Comparison of ENCODE assay signal across 27 mouse cellular contexts in the genomic region with DNA sequence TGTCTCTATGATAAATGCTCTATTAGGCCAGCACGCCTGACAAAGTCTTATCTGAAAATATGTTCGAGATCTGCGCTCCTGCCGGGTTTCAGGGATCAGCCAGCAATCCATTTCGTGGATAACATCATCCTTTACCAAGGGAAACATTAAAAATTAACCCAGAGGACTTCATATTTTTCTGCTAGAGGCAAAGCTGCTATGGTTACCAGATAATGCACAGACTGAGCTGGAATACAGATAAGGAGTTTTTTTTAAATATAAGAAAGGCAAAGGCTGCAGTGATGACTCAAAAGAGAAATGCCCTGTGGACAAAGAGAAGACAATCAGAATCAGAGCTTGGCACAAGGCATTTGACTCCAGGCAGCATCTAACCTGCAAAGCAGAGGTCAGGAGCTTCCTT.
DNase-seq lines count a peak whose midpoint lies in the region; ATAC-seq and TF ChIP-seq lines count a peak whose summit lies in the region.
"Had no signal": no experiment of that assay in that cellular context is flagged by ENCODE, and none has a peak within 500 bp of the region (broad histone marks: within the 10 kb centered on the region; RNA-seq: fewer than 3 reads in every experiment).

No protein-coding gene starts in this region.

- H3K9ac ChIP-seq in hindbrain, postnatal 0 days (replicated peaks; ENCODE audit: low read length) = no peak overlapping the region
- H3K9ac ChIP-seq in hindbrain, embryonic 11.5 days (ENCODE audit: low read depth, low read length) = no peak overlapping the region
- H3K9ac ChIP-seq in intestine, embryonic 15.5 days = no peak overlapping the region
- H3K9ac ChIP-seq in midbrain, postnatal 0 days (replicated peaks; ENCODE audit: low read length, poor library complexity, severe bottlenecking) = no peak overlapping the region
- H3K9ac ChIP-seq: liver, embryonic 14.5 days; midbrain, embryonic 12.5 days; neural tube, embryonic 13.5 days had no signal

- no peaks in the 10 kb centered on the region for H3K4me1 ChIP-seq in hindbrain, postnatal 0 days (ENCODE audit: insufficient read depth, low read length)
- H3K4me1 ChIP-seq in hindbrain, embryonic 11.5 days (replicated peaks; ENCODE audit: control insufficient read depth, insufficient read depth, low read length) = no peaks in the 10 kb centered on the region
- H3K4me1 ChIP-seq in intestine, embryonic 15.5 days (replicated peaks) = no peaks in the 10 kb centered on the region
- peaks cover 3% of the 10 kb centered on the region; the same call in 1 of the 2 replicates for H3K4me1 ChIP-seq in midbrain, postnatal 0 days (ENCODE audit: insufficient read depth, low read length)
- H3K4me1 ChIP-seq: midbrain, embryonic 12.5 days; neural tube, embryonic 13.5 days had no signal

- H3K9me3 ChIP-seq in hindbrain, postnatal 0 days (ENCODE audit: low read length) = no peaks in the 10 kb centered on the region
- H3K9me3 ChIP-seq in hindbrain, embryonic 11.5 days (ENCODE audit: control insufficient read depth, low read length) = no peaks in the 10 kb centered on the region
- H3K9me3 ChIP-seq in intestine, embryonic 15.5 days = no peaks in the 10 kb centered on the region
- no peaks in the 10 kb centered on the region for H3K9me3 ChIP-seq in midbrain, postnatal 0 days (ENCODE audit: low read length)
- H3K9me3 ChIP-seq: midbrain, embryonic 12.5 days; neural tube, embryonic 13.5 days had no signal

- WGBS in hindbrain, postnatal 0 days = 72% methylated on average over 5 of the region's 5 CpGs
- 80% methylated on average over 5 of the region's 5 CpGs for WGBS in hindbrain, embryonic 11.5 days
- WGBS in intestine, embryonic 15.5 days = 40% methylated on average over 5 of the region's 5 CpGs
- WGBS in midbrain, postnatal 0 days = 36% methylated on average over 5 of the region's 5 CpGs

- no peaks in the 10 kb centered on the region for H3K36me3 ChIP-seq in hindbrain, postnatal 0 days (ENCODE audit: insufficient read depth, low read length)
- H3K36me3 ChIP-seq in hindbrain, embryonic 11.5 days (ENCODE audit: control insufficient read depth, insufficient read depth, low read length) = no peaks in the 10 kb centered on the region
- no peaks in the 10 kb centered on the region for H3K36me3 ChIP-seq in intestine, embryonic 15.5 days
- no peaks in the 10 kb centered on the region for H3K36me3 ChIP-seq in midbrain, postnatal 0 days (ENCODE audit: insufficient read depth, low read length)
- H3K36me3 ChIP-seq: midbrain, embryonic 12.5 days; neural tube, embryonic 13.5 days had no signal

- no peak overlapping the region for H3K27ac ChIP-seq in hindbrain, postnatal 0 days
- no peak overlapping the region for H3K27ac ChIP-seq in hindbrain, embryonic 11.5 days (ENCODE audit: low read depth, low read length)
- H3K27ac ChIP-seq in intestine, embryonic 15.5 days = no peak overlapping the region; the same call in 1 of the 2 replicates
- H3K27ac ChIP-seq in midbrain, postnatal 0 days (ENCODE audit: low read depth, low read length) = peak overlapping the region; percentile 34; the same call in 1 of the 2 replicates
- H3K27ac ChIP-seq: liver, embryonic 14.5 days; midbrain, embryonic 12.5 days; neural tube, embryonic 13.5 days had no signal

- TF ChIP-seq POLR2A in brain, embryonic 14.5 days (IDR thresholded peaks at IDR 0.05; ENCODE audit: borderline replicate concordance, extremely low read depth, insufficient read depth, insufficient read length, poor library complexity, severe bottlenecking) = no peak

- no peaks in the 10 kb centered on the region for H3K27me3 ChIP-seq in hindbrain, postnatal 0 days (ENCODE audit: insufficient read depth, low read length)
- H3K27me3 ChIP-seq in hindbrain, embryonic 11.5 days (ENCODE audit: control insufficient read depth, insufficient read depth, low read length) = no peaks in the 10 kb centered on the region
- no peaks in the 10 kb centered on the region for H3K27me3 ChIP-seq in intestine, embryonic 15.5 days (replicated peaks)
- H3K27me3 ChIP-seq in midbrain, postnatal 0 days (ENCODE audit: insufficient read depth, low read length) = no peaks in the 10 kb centered on the region
- H3K27me3 ChIP-seq: midbrain, embryonic 12.5 days; neural tube, embryonic 13.5 days had no signal

- ATAC-seq in hindbrain, postnatal 0 days = no peak
- no peak for ATAC-seq in hindbrain, embryonic 11.5 days (ENCODE audit: low FRiP score)
- peak; percentile 90 for ATAC-seq in intestine, embryonic 15.5 days
- ATAC-seq in midbrain, postnatal 0 days (ENCODE audit: low FRiP score) = no peak
- no peak for ATAC-seq in granulocyte monocyte progenitor cell, adult 5-6 weeks (replicated peaks; ENCODE audit: poor library complexity, severe bottlenecking)
- ATAC-seq: CD4-positive, CD25-positive, alpha-beta regulatory T cell, adult 4 months; forebrain, embryonic 16.5 days; inflammation-experienced regulatory T-cells, adult 6 months had no signal

- peak; percentile 27 for DNase-seq in hindbrain, postnatal 0 days (ENCODE audit: low spot score)
- no peak for DNase-seq in hindbrain, embryonic 11.5 days (ENCODE audit: low spot score)
- DNase-seq in brain, embryonic 14.5 days (ENCODE audit: low read depth) = peak; percentile 37
- DNase-seq in midbrain, postnatal 0 days (ENCODE audit: low spot score) = no peak
- no peak for DNase-seq in gastrocnemius, adult 18-20 months (ENCODE audit: low spot score)
- DNase-seq: adrenal gland, postnatal 14 days; cerebellum, adult 11-12 months; cerebellum, adult 9-11 months; heart, postnatal 14 days; kidney, adult 9 months; kidney, postnatal 10 days; liver; lung, adult 2 months; lung, postnatal 14 days; right cerebral cortex, postnatal 14 days; thymus, adult 18-20 months; thymus, postnatal 25 days had no signal

- H3K4me2 ChIP-seq in hindbrain, postnatal 0 days (ENCODE audit: low read depth, low read length) = no peak overlapping the region
- H3K4me2 ChIP-seq in hindbrain, embryonic 11.5 days (replicated peaks; ENCODE audit: low read depth, low read length) = no peak overlapping the region
- H3K4me2 ChIP-seq in intestine, embryonic 15.5 days (replicated peaks) = no peak overlapping the region
- H3K4me2 ChIP-seq in midbrain, postnatal 0 days (ENCODE audit: low read depth, low read length, poor library complexity, severe bottlenecking) = no peak overlapping the region
- H3K4me2 ChIP-seq: midbrain, embryonic 12.5 days; neural tube, embryonic 13.5 days had no signal

- no peak overlapping the region for H3K4me3 ChIP-seq in hindbrain, postnatal 0 days (ENCODE audit: low read length)
- H3K4me3 ChIP-seq in hindbrain, embryonic 11.5 days (ENCODE audit: low read depth, low read length) = no peak overlapping the region
- no peak overlapping the region for H3K4me3 ChIP-seq in intestine, embryonic 15.5 days (replicated peaks)
- no peak overlapping the region for H3K4me3 ChIP-seq in midbrain, postnatal 0 days (ENCODE audit: low read depth, low read length)
- H3K4me3 ChIP-seq: erythroblast, embryonic 14.5 days; midbrain, embryonic 12.5 days; myocyte; neural tube, embryonic 13.5 days had no signal

- no peak for TF ChIP-seq CTCF in hindbrain, postnatal 0 days (IDR thresholded peaks at IDR 0.05; ENCODE audit: low read depth)
- no peak for TF ChIP-seq CTCF in brain, embryonic 14.5 days (IDR thresholded peaks at IDR 0.05; ENCODE audit: borderline replicate concordance, extremely low read depth, insufficient read depth, insufficient read length)
- no peak for TF ChIP-seq CTCF in midbrain, postnatal 0 days (IDR thresholded peaks at IDR 0.05)

Comparison
In these comparisons a context has a peak if more than half of its experiments do, and no peak if none do; other contexts are left out.
1. DNase-seq: peak in hindbrain, postnatal 0 days (single experiment) and brain, embryonic 14.5 days (single experiment); none in hindbrain, embryonic 11.5 days (single experiment), midbrain, postnatal 0 days (single experiment) and gastrocnemius, adult 18-20 months (single experiment).